Mouse (Mus musculus) ES-E14 (cell line): ENCODE data around the gene Gm21996. TPM values are rescaled to one million over a fixed set of nuclear protein-coding genes. Genes with fewer than 3 reads are reported as not detected.
"Not testable (repeated sequence)": the region's sequence is repeated elsewhere in the genome, so short reads cannot be mapped to it uniquely, and the experiment has no call there.

Experiments
- DNase-seq: peaks from one replicate; pipeline ENCODE4 v3.0.0-alpha.2; 2013; ENCODE audit warnings: low read depth, low spot score
- H3K27ac ChIP-seq: 2 replicates; pipeline ENCODE4 v1.5.1; 2012; ENCODE audit warnings: low read depth, mild to moderate bottlenecking, low read length, moderate library complexity, mixed read lengths; ENCODE audit not compliant: poor library complexity, insufficient read depth, severe bottlenecking
- H3K36me3 ChIP-seq: 2 replicates; pipeline ENCODE4 v1.6.1; 2012; ENCODE audit warnings: mild to moderate bottlenecking, low read length, moderate library complexity, mixed read lengths; ENCODE audit not compliant: control insufficient read depth, poor library complexity, insufficient read depth, severe bottlenecking
- H3K4me1 ChIP-seq, 2 experiments: fragments of 150-350 bp in 1 of 2; sonication (generic) in 1 of 2; 2 replicates each; pipeline ENCODE4 v1.6.1; 2012; ENCODE audit warnings: low read length in 2 of 2, mild to moderate bottlenecking in 1 of 2, mixed read lengths in 1 of 2; ENCODE audit not compliant: control insufficient read depth in 2 of 2, insufficient read depth in 2 of 2, poor library complexity in 1 of 2
- H3K4me3 ChIP-seq, 2 experiments: fragments of 150-350 bp in 1 of 2; sonication (generic) in 1 of 2; 2 replicates each; pipeline ENCODE4 v1.5.1; 2012; ENCODE audit warnings: low read length in 2 of 2, low read depth in 1 of 2, mild to moderate bottlenecking in 1 of 2, mixed read lengths in 1 of 2; ENCODE audit not compliant: insufficient read depth in 1 of 2, poor library complexity in 1 of 2, severe bottlenecking in 1 of 2
- H3K9ac ChIP-seq: 2 replicates; pipeline ENCODE4 v1.6.1; 2012; ENCODE audit warnings: low read depth, mild to moderate bottlenecking, low read length, mixed read lengths; ENCODE audit not compliant: poor library complexity, insufficient read depth, severe bottlenecking
- H3K9me3 ChIP-seq: fragments of 150-350 bp; sonication (generic); 2 replicates; pipeline ENCODE4 v1.6.1; 2012; ENCODE audit warnings: low read depth, mild to moderate bottlenecking, low read length; ENCODE audit not compliant: control insufficient read depth, insufficient read depth
- in situ Hi-C, 2 experiments: fragments of 600-800 bp; cut with MboI; formaldehyde crosslinking; loops; one replicate each; pipeline ENCODE4 v1.15.1; 2025; ENCODE audit warnings: low sequenced_read_pairs in 2 of 2, inconsistent platforms in 1 of 2; ENCODE audit not compliant: unreplicated experiment in 2 of 2
- total RNA-seq: library from RNA; depleted of rRNA; stranded (reverse); fragments of 300-350 nt; gene quantifications from 2 replicates; pipeline ENCODE4 v1.2.3, GENCODE M21; 2012; rRNA removed

Gm21996 gene
- total RNA-seq, result not detected in 2 replicates

DNA sequence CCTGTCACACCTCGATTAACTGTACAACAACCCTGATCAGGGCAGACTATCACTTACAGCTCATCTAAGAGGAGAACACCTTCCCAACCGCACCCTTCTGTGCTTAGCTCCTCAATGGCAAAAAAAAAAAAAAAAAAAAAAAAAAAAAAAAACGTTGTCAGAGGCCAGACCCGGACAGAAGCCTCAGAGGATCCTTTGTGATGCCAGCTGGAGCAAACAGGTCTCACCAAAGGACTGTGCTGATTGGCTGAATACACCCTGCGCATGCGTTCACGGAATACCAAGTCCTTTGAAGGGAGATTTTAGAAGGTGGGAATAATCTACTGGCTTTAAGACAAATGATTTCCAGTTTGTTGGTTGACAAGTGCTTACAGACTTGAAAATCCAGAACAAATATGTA, at the start of gene Gm21996:
Gene Gm21996, minus strand, starts transcription at position 101 of the 400 bp plus-strand sequence.
- H3K9me3 ChIP-seq, in situ Hi-C loops: not testable (repeated sequence)

More for the DNA sequence above, at the start of gene Gm21996:
- DNase-seq, H3K27ac ChIP-seq, H3K4me3 ChIP-seq, H3K4me1 ChIP-seq, H3K36me3 ChIP-seq, H3K9ac ChIP-seq: not testable (repeated sequence)
